Mouse (Mus musculus) left cerebral cortex, adult 2 months (tissue): ENCODE measurements at regions not wholly inside any gene's neighbourhood (a gene's known extent, or its start where the extent isn't known, plus 50 kb on each side); places are given as distances from the start of the nearest gene placed in this dataset.
"Not testable (repeated sequence)": the region's sequence is repeated elsewhere in the genome, so short reads cannot be mapped to it uniquely, and the experiment has no call there.

Source experiments
- DNase-seq, 2 experiments: peaks; one replicate each; pipeline ENCODE4 v3.0.0; 2021 to 2022; ENCODE audit warnings: low spot score in 2 of 2, mixed read lengths in 1 of 2; ENCODE audit errors: extremely low spot score in 1 of 2
- H3K27ac ChIP-seq: fragments of 200-600 bp; 2 replicates; pipeline ENCODE4 v1.8.1; 2022
- H3K4me3 ChIP-seq: fragments of 200-600 bp; 2 replicates; pipeline ENCODE4 v1.8.1; 2022
- CTCF ChIP-seq: fragments of 200-600 bp; IDR thresholded peaks from 2 replicates; pipeline ENCODE4 v1.8.1; 2022; ENCODE audit warnings: antibody characterized with exemption, mild to moderate bottlenecking, moderate library complexity
- intact Hi-C: fragments of 180-260 bp; cut with DNase I; formaldehyde crosslinking; loops from one replicate; pipeline ENCODE4 v1.15.1; 2025

- intact Hi-C loops, H3K4me3 ChIP-seq, H3K27ac ChIP-seq, DNase-seq: not testable (repeated sequence)
Observed at GRCm38 (mm10) chr1:184669173-184669572, 63.2 kb downstream of the Hlx start.

DNA sequence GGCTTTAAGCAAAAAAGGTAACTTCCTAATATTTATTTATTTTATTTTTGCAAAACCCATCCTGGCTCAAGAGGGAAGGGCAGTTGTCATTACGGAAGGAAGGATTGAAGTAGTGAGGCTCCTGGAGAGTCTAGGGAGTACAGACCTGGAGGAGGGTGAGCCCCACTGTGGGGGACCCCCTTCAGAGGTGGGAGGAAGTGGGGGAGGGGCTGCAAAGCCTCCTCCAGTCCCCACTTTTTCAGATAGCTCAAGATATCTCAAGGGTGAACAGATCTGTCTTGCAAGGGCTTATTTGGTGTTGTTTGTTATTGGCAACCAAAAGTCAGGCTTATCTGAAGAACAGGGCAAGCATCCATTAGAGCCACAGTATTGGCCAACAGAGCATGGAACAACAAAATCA lies 64.0 kb downstream of the Hlx start:
- no peak for TF ChIP-seq CTCF
- intact Hi-C loops = no loop called here
- no peak for DNase-seq
- Histone ChIP-seq H3K4me3 (no peak overlapping the region), H3K27ac (no peak overlapping the region)

GRCm38 (mm10) chr1:184668022-184668421 lies 64.4 kb downstream of the Hlx start:
- no peak for TF ChIP-seq CTCF
- H3K27ac ChIP-seq = no peak overlapping the region
- DNase-seq = no peak
- H3K4me3 ChIP-seq = no peak overlapping the region
- intact Hi-C loops = no loop called here

GRCm38 (mm10) chr1:184665243-184665642 lies 67.2 kb downstream of the Hlx start:
- DNase-seq = no peak
- TF ChIP-seq CTCF = no peak
- intact Hi-C loops = no loop called here
- Histone ChIP-seq H3K4me3 (no peak overlapping the region), H3K27ac (no peak overlapping the region)

DNA sequence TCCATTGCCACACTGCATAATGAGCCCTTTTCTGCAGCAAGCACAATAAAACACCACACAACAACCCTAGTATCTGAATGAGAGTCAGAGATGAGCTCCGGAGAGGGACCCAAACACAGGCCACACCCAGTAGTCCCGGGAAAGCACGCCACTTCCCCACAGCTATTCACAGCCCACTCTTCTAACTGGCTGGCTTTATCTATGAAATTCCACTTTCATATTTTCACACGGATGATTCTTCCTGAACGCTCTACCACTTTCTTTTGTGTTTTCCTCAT lies 68.4 kb downstream of the Hlx start:
- Histone ChIP-seq H3K4me3 (no peak overlapping the region), H3K27ac (no peak overlapping the region)
- intact Hi-C loops = no loop called here
- no peak for DNase-seq
- TF ChIP-seq CTCF = no peak

- Histone ChIP-seq H3K4me3 (no peak overlapping the region), H3K27ac (no peak overlapping the region)
- no peak for TF ChIP-seq CTCF
- intact Hi-C loops = no loop called here
- DNase-seq = no peak
Observed at GRCm38 (mm10) chr1:184663300-184664097, 68.9 kb downstream of the Hlx start.

DNA sequence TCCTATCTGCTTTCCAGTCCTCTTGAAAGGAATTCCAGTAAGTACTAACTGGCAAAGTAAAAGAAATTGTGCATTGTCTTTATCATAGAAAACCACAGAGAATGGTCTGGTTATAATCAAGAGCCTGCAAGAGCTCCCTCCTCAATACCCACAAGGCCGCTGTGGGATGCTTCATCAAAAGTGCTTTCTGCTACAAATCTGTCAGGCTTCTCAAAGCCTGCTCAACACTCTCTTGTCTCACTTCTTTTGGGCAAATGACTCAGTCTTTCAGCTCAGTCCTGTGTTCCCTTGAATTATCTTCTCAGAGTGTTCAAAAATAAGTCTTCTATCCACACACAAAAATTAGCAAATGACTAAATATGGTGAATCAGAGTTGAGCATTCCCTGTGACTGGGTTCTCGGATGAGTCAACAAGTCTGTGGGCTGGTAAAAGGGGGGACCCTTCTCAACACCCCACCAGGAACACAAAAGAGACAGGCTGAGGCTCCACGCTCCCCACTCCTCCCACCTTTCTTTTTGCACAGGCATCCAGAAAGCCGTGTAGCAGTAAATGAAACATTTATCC lies 81.8 kb downstream of the Hlx start:
- peak; percentile 25 to 31 for DNase-seq
- TF ChIP-seq CTCF = no peak

GRCm38 (mm10) chr1:184647920-184648540 lies 84.4 kb downstream of the Hlx start:
- DNase-seq = no peak
- no peak for TF ChIP-seq CTCF
- Histone ChIP-seq H3K4me3 (no peak overlapping the region), H3K27ac (no peak overlapping the region)
- intact Hi-C loops = no loop called here

More for the DNA sequence above, 81.8 kb downstream of the Hlx start:
- intact Hi-C loops = loop anchor here (1.0 to 5.0 kb wide), 2 partner anchors 73 to 124 kb away; no protein-coding TSS in a partner anchor
- no peak overlapping the region for H3K27ac ChIP-seq
- H3K4me3 ChIP-seq = no peak overlapping the region

DNA sequence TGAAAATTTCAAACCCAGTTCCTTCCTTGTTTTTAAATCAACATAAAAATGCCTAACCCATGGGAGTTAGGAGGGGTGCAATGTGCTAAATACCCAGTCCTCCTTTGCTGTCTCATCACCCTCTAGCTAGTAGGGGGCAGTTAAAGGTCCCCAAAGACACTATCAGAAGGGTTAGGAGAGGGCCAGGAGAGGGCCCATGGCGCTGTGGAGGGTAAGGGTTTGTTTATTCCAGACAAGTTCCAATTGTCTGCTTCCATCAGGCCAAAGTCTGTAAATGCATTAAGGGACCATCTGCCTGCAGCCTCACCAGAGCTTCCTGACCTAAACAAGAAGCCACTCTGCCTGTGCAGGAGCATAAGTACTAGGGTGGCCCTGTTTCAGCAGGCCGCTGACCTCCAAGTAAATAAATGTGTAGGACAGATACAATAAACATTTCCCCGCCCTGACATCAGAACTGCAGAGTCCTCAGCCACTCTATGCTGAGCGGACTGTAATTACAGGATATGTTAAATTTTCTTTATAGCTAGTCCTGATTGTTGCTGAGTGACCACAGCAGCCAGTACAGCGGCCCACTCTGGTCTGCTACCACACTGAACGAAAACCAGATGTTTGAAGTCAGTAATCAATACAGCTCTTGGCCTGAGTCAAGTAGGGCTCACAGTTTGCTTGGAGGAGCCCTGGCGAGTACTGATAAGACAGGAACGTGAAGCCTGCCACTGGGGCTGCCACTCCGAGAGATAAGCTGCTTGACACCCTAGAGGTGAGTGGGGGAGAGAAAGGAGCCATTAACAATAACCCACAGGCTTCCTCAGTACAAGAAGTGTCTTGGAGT lies 87.4 kb downstream of the Hlx start:
- intact Hi-C loops = no loop called here
- DNase-seq = no peak
- no peak overlapping the region for H3K4me3 ChIP-seq
- no peak overlapping the region for H3K27ac ChIP-seq
- no peak for TF ChIP-seq CTCF

- intact Hi-C loops = no loop called here
- Histone ChIP-seq H3K4me3 (no peak overlapping the region), H3K27ac (no peak overlapping the region)
- DNase-seq = no peak
- no peak for TF ChIP-seq CTCF
Observed at GRCm38 (mm10) chr1:184630695-184631475, 101.5 kb downstream of the Hlx start.

DNA sequence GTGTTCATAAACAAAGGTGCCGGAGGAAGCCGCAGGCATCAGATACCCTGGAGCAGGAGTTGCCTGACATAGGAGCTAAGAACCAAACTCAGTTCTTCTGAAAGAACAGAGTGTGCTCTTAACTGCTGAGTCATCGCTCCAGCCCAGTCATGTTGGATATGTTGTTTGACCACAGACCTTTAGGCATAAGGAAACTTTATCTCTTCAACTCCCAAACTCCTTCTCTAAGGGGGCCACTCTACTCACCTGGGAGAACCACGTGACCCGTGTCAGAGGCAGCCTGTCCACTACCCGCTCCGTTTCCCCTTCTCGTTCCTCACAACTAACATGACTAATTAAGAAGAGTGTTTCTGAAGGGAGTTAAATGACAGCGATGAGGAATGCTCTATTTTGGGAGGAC lies 103.2 kb downstream of the Hlx start:
- no peak overlapping the region for H3K4me3 ChIP-seq
- H3K27ac ChIP-seq = no peak overlapping the region
- no peak for DNase-seq
- intact Hi-C loops = no loop called here
- TF ChIP-seq CTCF = no peak
